Mouse (Mus musculus) intestine, embryonic 14.5 days (tissue): ENCODE results near the gene Gse1. TPM values are rescaled to one million over a fixed set of nuclear protein-coding genes. Genes with fewer than 3 reads are reported as not detected.

ENCODE experiments used
- ATAC-seq: fragments of 200-750 bp; cut with Nextera tagmentation; replicated peaks from 2 replicates; pipeline ENCODE4 v1.8.0; 2017; ENCODE audit warnings: low read depth, moderate number of reproducible peaks, moderate TSS enrichment, moderate library complexity; ENCODE audit not compliant: low FRiP score, low TSS enrichment
- DNase-seq: peaks from one replicate; pipeline ENCODE4 v3.0.0-alpha.2; 2018; ENCODE audit warnings: low spot score
- H3K27ac ChIP-seq: fragments of 300-500 bp; sonication (generic); 2 replicates; pipeline ENCODE4 v1.5.1; 2014; ENCODE audit warnings: low read depth, mild to moderate bottlenecking, control low read depth
- H3K27me3 ChIP-seq: fragments of 300-500 bp; sonication (generic); replicated peaks from 2 replicates; pipeline ENCODE4 v1.6.1; 2014; ENCODE audit warnings: low read length, control low read depth; ENCODE audit not compliant: control insufficient read depth, insufficient read depth
- H3K36me3 ChIP-seq: fragments of 300-500 bp; sonication (generic); 2 replicates; pipeline ENCODE4 v1.6.1; 2014; ENCODE audit warnings: low read length, control low read depth; ENCODE audit not compliant: control insufficient read depth, insufficient read depth
- H3K4me1 ChIP-seq: fragments of 300-500 bp; sonication (generic); replicated peaks from 2 replicates; pipeline ENCODE4 v1.6.1; 2014; ENCODE audit warnings: low read length, control low read depth, mixed read lengths; ENCODE audit not compliant: control insufficient read depth, insufficient read depth
- H3K4me2 ChIP-seq: fragments of 300-500 bp; sonication (generic); 2 replicates; pipeline ENCODE4 v1.6.1; 2014; ENCODE audit warnings: low read length
- H3K4me3 ChIP-seq: fragments of 300-500 bp; sonication (generic); 2 replicates; pipeline ENCODE4 v1.5.1; 2014; ENCODE audit warnings: low read depth, low read length, control low read depth, mixed read lengths
- H3K9ac ChIP-seq: fragments of 300-500 bp; sonication (generic); 2 replicates; pipeline ENCODE4 v1.6.1; 2014; ENCODE audit warnings: mild to moderate bottlenecking, low read length
- H3K9me3 ChIP-seq: fragments of 300-500 bp; sonication (generic); 2 replicates; pipeline ENCODE4 v1.6.1; 2016; ENCODE audit warnings: low read length, control low read depth; ENCODE audit not compliant: control insufficient read depth
- WGBS: fragments of 180-500 bp; shearing (Covaris S2); extraction: QIAGEN DNeasy Blood & Tissue Kit; methylation state at CpG from one replicate; pipeline ENCODE4 v1.1.7; 2014; 5-methylcytosine and 5-hydroxymethylcytosine counted together
- polyA plus RNA-seq: library from polyadenylated mRNA; unstranded; fragments of >200 nt; fragmentation: Nextera tagmentation; extraction: Ambion mirVana; gene quantifications from 2 replicates; pipeline ENCODE4 v1.2.1, GENCODE M21; 2014

Gene Gse1
- polyA plus RNA-seq, 1 experiment from 2014 or later: 13.3 TPM

GRCm38 (mm10) chr8:120251411-120252035 lies 23.3 kb downstream of the Gse1 start:
- DNase-seq: no peak
- H3K9ac ChIP-seq: no peak overlapping the region
- H3K36me3 ChIP-seq: no peaks in the 10 kb centered on the region
- H3K4me2 ChIP-seq: no peak overlapping the region
- peaks cover 42% of the 10 kb centered on the region for H3K4me1 ChIP-seq
- no peaks in the 10 kb centered on the region for H3K27me3 ChIP-seq
- no peak overlapping the region for H3K4me3 ChIP-seq
- H3K27ac ChIP-seq: peak overlapping the region; percentile 60; the same call in 1 of the 2 replicates
- 48% methylated on average over 9 of the region's 9 CpGs for WGBS
- no peak for ATAC-seq
- no peaks in the 10 kb centered on the region for H3K9me3 ChIP-seq

- 85% methylated on average over 8 of the region's 8 CpGs for WGBS
- peaks cover 53% of the 10 kb centered on the region for H3K4me1 ChIP-seq
- no peaks in the 10 kb centered on the region for H3K36me3 ChIP-seq
- H3K9ac ChIP-seq: no peak overlapping the region
- ATAC-seq (no peak), DNase-seq (no peak)
- no peak overlapping the region for H3K4me2 ChIP-seq
- H3K9me3 ChIP-seq: no peaks in the 10 kb centered on the region
- no peak overlapping the region for H3K27ac ChIP-seq
- no peaks in the 10 kb centered on the region for H3K27me3 ChIP-seq
- no peak overlapping the region for H3K4me3 ChIP-seq
Measured at GRCm38 (mm10) chr8:120253626-120254025, 25.4 kb downstream of the Gse1 start.

DNA sequence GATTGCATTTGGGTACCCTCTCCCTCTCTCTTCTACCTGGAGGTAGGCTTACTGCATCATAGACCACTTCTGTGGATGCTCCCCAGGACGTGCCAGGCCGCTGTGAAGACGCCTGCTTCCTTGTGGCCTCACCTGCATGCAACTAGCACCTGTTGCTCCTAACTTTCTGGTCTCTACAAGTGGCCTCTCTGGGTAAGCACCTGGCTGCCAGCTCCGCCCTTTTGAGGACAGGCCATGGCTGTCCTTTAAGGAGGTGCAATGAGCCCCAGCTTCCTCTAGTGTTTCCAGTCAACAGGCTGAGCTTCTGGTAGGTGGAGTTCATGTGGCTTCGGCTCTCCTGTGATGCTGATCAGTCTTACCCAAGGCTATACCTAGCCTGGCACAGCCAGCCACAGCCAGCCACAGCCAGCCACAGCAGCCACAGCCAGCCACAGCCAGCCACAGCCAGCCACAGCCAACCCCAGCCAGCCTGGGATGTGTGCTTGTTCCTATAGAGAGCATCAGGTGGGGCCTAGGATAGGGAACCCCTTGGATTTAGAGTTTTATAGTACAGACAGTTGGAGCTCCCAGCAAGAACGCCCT lies 27.2 kb downstream of the Gse1 start:
- no peak for DNase-seq
- no peak for ATAC-seq
- Histone ChIP-seq H3K27me3 (no peaks in the 10 kb centered on the region), H3K4me1 (peaks cover 45% of the 10 kb centered on the region), H3K4me3 (no peak overlapping the region), H3K9me3 (no peaks in the 10 kb centered on the region), H3K27ac (no peak overlapping the region), H3K9ac (no peak overlapping the region), H3K4me2 (no peak overlapping the region), H3K36me3 (no peaks in the 10 kb centered on the region)
- 85% methylated on average over 6 of the region's 6 CpGs for WGBS

- H3K9ac ChIP-seq: peak overlapping the region; percentile 17; the same call in 1 of the 2 replicates
- WGBS: 22% methylated on average over 6 of the region's 6 CpGs
- no peaks in the 10 kb centered on the region for H3K27me3 ChIP-seq
- no peaks in the 10 kb centered on the region for H3K36me3 ChIP-seq
- no peak overlapping the region for H3K27ac ChIP-seq
- no peaks in the 10 kb centered on the region for H3K9me3 ChIP-seq
- peaks cover 45% of the 10 kb centered on the region for H3K4me1 ChIP-seq
- DNase-seq: no peak
- no peak overlapping the region for H3K4me3 ChIP-seq
- H3K4me2 ChIP-seq: no peak overlapping the region
- no peak for ATAC-seq
Measured at GRCm38 (mm10) chr8:120256958-120257357, 28.7 kb downstream of the Gse1 start.

- Histone ChIP-seq H3K4me2 (no peak overlapping the region), H3K9ac (no peak overlapping the region), H3K27me3 (no peaks in the 10 kb centered on the region), H3K27ac (no peak overlapping the region), H3K4me1 (peaks cover 61% of the 10 kb centered on the region), H3K4me3 (no peak overlapping the region), H3K9me3 (no peaks in the 10 kb centered on the region), H3K36me3 (no peaks in the 10 kb centered on the region)
- 89% methylated on average over 13 of the region's 13 CpGs for WGBS
- DNase-seq (no peak), ATAC-seq (no peak)
Measured at GRCm38 (mm10) chr8:120259206-120259605, 30.9 kb downstream of the Gse1 start.

- Histone ChIP-seq H3K4me1 (peaks cover 69% of the 10 kb centered on the region), H3K9ac (no peak overlapping the region), H3K9me3 (no peaks in the 10 kb centered on the region), H3K27me3 (no peaks in the 10 kb centered on the region), H3K4me3 (no peak overlapping the region), H3K36me3 (no peaks in the 10 kb centered on the region), H3K27ac (peak overlapping the region; percentile 20; the same call in 1 of the 2 replicates), H3K4me2 (peak overlapping the region; percentile 6; the same call in 1 of the 2 replicates)
- no peak for DNase-seq
- ATAC-seq: no peak
- 70% methylated on average over 5 of the region's 5 CpGs for WGBS
Measured at GRCm38 (mm10) chr8:120260677-120261076, 32.4 kb downstream of the Gse1 start.

- Histone ChIP-seq H3K4me3 (no peak overlapping the region), H3K4me2 (peak overlapping the region; percentile 6; the same call in 1 of the 2 replicates), H3K9ac (no peak overlapping the region), H3K27ac (peak overlapping the region; percentile 20; the same call in 1 of the 2 replicates), H3K4me1 (peaks cover 70% of the 10 kb centered on the region), H3K9me3 (no peaks in the 10 kb centered on the region), H3K36me3 (no peaks in the 10 kb centered on the region), H3K27me3 (no peaks in the 10 kb centered on the region)
- WGBS: 18% methylated on average over 21 of the region's 21 CpGs
- ATAC-seq (no peak), DNase-seq (no peak)
Measured at GRCm38 (mm10) chr8:120261338-120262120, 33.3 kb downstream of the Gse1 start.

DNA sequence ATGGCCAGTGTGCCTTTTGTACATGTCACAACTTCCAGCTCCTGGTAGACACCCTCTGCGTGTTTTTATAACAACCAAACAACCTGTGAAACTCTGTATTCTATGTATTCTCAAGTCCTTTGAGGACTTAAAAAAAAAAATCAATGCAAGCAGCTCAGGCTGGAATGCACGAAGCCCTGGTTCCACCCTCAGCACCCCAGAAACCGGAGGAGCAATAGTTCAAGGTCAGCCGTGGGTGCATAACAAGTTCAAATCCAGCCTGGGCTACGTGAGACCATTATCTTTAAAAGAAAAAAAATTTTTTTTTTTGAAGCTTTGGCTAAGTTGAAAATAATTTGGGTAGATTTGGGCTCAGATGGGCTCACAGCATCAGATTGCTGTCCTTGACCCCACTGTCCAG lies 35.6 kb downstream of the Gse1 start:
- ATAC-seq (no peak), DNase-seq (no peak)
- no peak overlapping the region for H3K9ac ChIP-seq
- peak overlapping the region; percentile 95; the same call in 1 of the 2 replicates for H3K27ac ChIP-seq
- H3K4me2 ChIP-seq: no peak overlapping the region
- H3K36me3 ChIP-seq: no peaks in the 10 kb centered on the region
- no peak overlapping the region for H3K4me3 ChIP-seq
- no peaks in the 10 kb centered on the region for H3K9me3 ChIP-seq
- H3K4me1 ChIP-seq: peaks cover 78% of the 10 kb centered on the region
- H3K27me3 ChIP-seq: no peaks in the 10 kb centered on the region
- 89% methylated on average over 5 of the region's 5 CpGs for WGBS
